ENCODE assay signal across 25 mouse cellular contexts in genomic region chr7:102472675-102473074, GRCm38 (mm10). TPM values are rescaled to one million over a fixed set of nuclear protein-coding genes. Genes with fewer than 3 reads are reported as not detected.
"Had no signal": no experiment of that assay in that cellular context is flagged by ENCODE, and none has a peak within 500 bp of the region (broad histone marks: within the 10 kb centered on the region; RNA-seq: fewer than 3 reads in every experiment).

No protein-coding gene starts in this region.

- H3K4me1 ChIP-seq: midbrain, embryonic 10.5 days; midbrain, embryonic 12.5 days; neural tube, embryonic 13.5 days; neural tube, embryonic 15.5 days had no signal

- DNase-seq: lung, adult 18-20 months; lung, embryonic 14.5 days; lung, postnatal 10 days; lung, postnatal 4 days; midbrain, embryonic 14.5 days; retina, postnatal 1 day; right cerebral cortex, adult 18-20 months; right cerebral cortex, postnatal 25 days; right cerebral cortex, postnatal 4 days; spleen, adult 18-20 months; thymus, adult 18-20 months; thymus, postnatal 14 days; thymus, postnatal 36 days had no signal

- H3K4me3 ChIP-seq: midbrain, embryonic 10.5 days; midbrain, embryonic 12.5 days; myocyte; neural tube, embryonic 13.5 days; neural tube, embryonic 15.5 days had no signal

- H3K27ac ChIP-seq: midbrain, embryonic 10.5 days; midbrain, embryonic 12.5 days; neural tube, embryonic 13.5 days; neural tube, embryonic 15.5 days had no signal

- H3K4me2 ChIP-seq: lung, embryonic 14.5 days; midbrain, embryonic 12.5 days; neural tube, embryonic 13.5 days; neural tube, embryonic 15.5 days had no signal

- H3K9me3 ChIP-seq: midbrain, embryonic 10.5 days; midbrain, embryonic 12.5 days; neural tube, embryonic 13.5 days; neural tube, embryonic 15.5 days had no signal

- H3K27me3 ChIP-seq: midbrain, embryonic 12.5 days; neural tube, embryonic 13.5 days; neural tube, embryonic 15.5 days had no signal

- H3K9ac ChIP-seq: lung, embryonic 14.5 days; midbrain, embryonic 12.5 days; neural tube, embryonic 13.5 days; neural tube, embryonic 15.5 days had no signal

- ATAC-seq: midbrain, embryonic 16.5 days had no signal

RNA-seq across cellular contexts. Expression of gene Olfr543, which starts 8.8 kb away (rescaled TPM):
- total RNA-seq: megakaryocyte, adult 5-6 weeks had no signal
- polyA plus RNA-seq: myocyte; small intestine, adult 2 months had no signal

RNA-seq across cellular contexts. Expression of gene Olfr544, which starts 15.4 kb away (rescaled TPM):
- polyA plus RNA-seq: myocyte; neural tube, embryonic 13.5 days; small intestine, adult 2 months; stomach, embryonic 14.5 days; thymus, postnatal 0 days had no signal

RNA-seq across cellular contexts. Expression of gene Olfr545, which starts 26.7 kb away (rescaled TPM):
- total RNA-seq: megakaryocyte, adult 5-6 weeks; megakaryocyte-erythroid progenitor cell, adult 5-6 weeks had no signal
- polyA plus RNA-seq: lung, embryonic 14.5 days; lung, embryonic 16.5 days; myocyte; small intestine, adult 2 months; thymus, postnatal 0 days had no signal
